Mouse (Mus musculus): ENCODE results near the gene Snx11. TPM values are rescaled to one million over a fixed set of nuclear protein-coding genes. Genes with fewer than 3 reads are reported as not detected.
"Not testable (repeated sequence)": the region's sequence is repeated elsewhere in the genome, so short reads cannot be mapped to it uniquely, and the experiment has no call there.

The Snx11 gene
- total RNA-seq, 2 experiments from 2014 or later, result 12.4 to 13.7 TPM

DNA sequence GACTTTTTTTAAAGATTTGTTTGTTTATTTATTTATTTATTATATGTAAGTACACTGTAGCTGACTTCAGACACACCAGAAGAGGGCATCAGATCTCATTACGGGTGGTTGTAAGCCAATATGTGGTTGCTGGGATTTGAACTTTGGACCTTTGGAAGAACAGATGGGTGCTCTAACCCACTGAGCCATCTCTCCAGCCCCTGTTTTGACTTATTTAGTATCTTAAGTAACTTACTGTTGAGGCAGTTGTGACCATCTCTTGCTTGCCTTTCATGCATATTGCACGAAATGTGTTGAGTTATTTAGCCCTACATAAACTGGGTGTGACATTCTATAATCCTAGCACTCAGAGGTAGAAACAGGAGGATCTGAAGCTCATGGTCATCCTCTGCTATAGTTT lies 22.2 kb upstream of the Snx11 start:
- intact Hi-C loops (cut with DNase I), result no loop called here
- DNase-seq, result no peak

DNA sequence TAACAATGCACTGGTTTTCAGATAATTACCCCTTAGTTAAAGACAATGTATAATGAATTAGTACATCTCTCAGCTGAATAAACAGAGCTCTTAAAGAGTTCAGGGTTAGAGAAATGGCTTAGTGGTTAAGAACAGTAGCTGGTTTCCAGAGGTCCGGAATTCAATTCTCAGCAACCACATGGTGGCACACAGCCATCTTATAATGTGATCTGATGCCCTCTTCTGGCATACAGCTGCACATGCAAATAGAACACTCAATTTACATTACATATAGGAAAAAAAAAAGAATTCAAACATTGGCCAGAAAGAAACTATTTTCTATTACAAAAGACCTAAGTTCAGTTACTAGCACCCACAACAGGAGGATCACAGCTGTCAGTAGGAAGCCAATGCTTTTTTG lies 19.2 kb upstream of the Snx11 start:
- no peak for DNase-seq
- intact Hi-C loops (cut with DNase I), result no loop called here

DNA sequence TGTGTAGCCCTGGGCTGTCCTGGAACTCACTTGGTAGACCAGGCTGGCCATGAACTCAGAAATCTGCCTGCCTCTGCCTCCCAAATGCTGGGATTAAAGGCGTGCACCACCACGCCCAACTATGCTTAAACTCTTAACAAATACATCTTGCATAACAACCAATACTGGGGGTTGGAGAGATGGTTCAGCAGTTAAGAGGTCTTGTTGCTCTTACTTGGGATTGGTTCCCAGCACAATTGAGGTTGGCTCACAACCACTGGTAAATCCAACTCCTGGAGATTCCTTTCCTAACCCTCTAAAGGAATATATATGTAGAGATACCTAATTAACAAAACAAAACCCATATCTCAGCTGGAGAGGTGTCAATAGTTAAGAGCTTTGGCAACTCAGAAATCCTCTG lies 18.7 kb upstream of the Snx11 start:
- DNase-seq, result no peak
- intact Hi-C loops (cut with DNase I), result no loop called here

DNA sequence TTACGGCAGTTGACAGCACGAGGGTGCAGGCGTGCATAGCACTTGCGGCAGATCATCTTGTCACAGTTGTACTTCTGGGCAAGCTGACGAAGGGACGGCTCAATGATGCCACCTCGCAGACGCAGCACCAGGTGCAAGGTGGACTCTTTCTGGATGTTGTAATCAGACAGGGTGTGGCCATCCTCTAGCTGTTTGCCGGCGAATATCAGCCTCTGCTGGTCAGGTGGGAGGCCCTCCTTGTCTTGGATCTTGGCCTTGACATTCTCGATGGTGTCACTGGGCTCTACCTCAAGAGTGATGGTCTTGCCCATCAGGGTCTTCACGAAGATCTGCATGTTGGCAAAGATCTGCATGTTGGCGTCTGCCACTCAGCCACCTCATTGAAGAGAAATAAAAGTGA lies 18.1 kb upstream of the Snx11 start:
- no peak for DNase-seq
- intact Hi-C loops (cut with DNase I), result loop anchor here (2.0 kb wide), 1 partner anchor 35 kb away; no protein-coding TSS in a partner anchor

DNA sequence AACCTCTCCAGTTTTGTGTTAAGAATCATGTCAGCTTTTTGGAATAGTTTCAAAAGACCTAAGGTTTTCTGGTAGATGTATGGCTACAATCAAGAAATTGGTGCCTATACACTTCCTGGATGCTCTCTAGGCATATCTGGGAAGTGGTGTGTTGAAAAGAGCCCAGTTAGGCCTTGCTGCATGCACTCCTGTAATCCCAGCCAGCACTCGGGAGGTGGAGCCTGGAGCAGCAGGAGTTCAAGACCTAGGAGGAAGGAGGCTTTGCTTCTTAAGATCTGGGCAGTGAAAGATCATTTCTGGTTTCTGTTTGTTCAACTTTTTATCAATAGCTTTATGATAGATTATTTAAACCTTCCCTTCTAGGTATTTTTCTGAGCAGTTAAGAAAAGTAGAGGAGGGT lies 13.3 kb upstream of the Snx11 start:
- intact Hi-C loops (cut with DNase I), result no loop called here
- no peak for DNase-seq

DNA sequence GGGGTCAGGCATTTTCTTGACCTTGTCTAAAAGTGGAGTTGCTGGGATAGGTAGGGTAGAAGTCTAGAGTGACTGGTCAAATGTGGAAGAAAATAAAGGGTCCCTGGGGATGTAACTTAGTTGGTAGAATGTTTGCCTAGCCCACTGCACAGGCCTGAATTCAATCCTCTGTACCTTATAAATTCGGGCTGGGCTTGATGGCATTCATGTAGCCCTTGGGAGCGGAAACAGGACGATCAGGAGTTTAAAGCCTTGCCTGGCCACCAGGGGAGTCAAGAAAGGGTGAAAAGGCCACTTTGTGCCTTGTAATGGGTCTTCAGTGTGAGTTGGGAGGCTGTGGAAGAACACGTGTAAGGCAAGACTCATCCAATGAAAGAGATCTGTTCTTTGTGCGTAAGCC lies 12.6 kb upstream of the Snx11 start:
- intact Hi-C loops (cut with DNase I), result no loop called here
- no peak for DNase-seq

DNA sequence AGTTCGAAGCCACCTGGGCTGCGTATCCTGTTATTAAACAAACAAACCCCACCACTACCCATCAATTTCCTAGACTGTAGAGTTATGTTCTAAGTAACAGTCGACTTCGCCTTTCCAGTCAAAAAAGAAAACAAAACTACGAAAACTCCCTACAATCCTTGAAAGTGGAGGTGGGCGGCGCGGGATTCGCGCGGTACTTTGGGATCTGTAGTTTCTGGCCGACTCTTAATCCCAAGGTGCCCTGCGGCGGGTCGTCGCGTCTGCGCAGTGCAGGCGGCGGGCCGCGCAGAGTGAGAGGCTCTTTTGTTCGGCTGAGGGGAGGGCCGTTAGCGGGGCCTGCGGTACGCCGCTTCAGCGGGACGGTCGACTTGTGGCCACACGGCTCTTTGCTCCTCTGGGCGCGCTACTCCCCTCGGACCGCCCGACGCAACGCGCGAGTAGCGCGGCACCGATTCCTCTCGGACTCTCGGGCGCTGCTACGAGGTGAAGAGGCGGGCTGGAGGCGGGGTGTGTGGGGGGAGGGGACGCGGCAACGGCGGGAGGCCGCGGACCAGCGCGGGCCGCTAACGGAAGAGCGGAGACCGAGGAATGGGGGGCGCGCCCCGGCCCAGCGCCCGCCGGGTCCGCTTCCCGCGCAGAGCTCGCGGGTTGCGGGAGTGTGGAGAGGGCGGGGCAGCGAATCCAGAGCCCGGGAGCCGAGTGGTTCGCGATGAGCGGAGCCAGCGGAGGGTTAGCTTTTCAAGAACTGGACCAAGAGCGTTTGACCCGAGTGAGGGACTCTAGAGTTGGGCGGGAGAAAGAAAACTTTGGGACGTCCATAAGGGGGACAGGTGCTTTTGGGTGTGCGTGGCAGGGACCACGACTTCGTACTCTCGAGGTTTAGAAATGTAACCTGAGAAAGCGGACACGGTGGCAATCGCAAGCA lies 11.8 kb upstream of the Snx11 start, which contains the start of gene Cbx1:
Gene Cbx1, plus strand, starts transcription at position 257 of the 925 bp plus-strand sequence.
- intact Hi-C loops (cut with DNase I), result no loop called here
- peak; percentile 91 to 92 for DNase-seq

DNA sequence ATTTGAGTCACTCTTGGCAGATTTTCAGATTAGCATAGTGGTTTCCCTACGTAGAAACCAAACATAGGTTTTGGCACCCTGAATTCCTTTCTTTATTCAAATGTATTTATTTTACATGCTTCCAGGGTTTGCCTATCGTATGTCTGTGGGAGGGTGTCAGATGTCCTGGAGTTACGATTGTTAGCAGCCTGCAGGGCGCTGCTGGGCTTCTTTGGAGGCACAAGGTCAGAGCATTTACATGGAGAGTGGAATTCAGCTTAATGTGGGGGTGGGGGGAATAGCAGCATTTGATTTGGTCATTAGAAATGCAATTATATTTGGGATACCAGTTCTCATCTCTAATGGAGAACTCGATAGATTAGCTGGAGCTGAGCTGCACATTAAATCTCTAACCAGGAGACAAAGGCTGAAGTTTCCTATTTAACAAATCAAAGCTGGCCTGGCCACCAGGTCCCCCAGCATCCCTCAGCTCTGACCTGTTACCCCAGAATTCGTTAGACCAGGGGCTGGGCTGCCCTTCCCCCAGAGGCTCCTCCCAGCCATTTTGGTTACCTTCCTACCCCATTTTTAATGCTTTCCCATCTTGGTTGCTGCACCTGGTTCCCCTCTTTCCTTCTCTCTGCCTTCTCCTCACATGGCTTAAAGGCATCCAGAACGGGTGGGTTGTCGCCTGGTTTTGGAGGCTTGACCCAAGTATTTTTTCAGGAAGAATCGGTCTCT lies 9.5 kb upstream of the Snx11 start:
- intact Hi-C loops (cut with DNase I), result no loop called here

DNA sequence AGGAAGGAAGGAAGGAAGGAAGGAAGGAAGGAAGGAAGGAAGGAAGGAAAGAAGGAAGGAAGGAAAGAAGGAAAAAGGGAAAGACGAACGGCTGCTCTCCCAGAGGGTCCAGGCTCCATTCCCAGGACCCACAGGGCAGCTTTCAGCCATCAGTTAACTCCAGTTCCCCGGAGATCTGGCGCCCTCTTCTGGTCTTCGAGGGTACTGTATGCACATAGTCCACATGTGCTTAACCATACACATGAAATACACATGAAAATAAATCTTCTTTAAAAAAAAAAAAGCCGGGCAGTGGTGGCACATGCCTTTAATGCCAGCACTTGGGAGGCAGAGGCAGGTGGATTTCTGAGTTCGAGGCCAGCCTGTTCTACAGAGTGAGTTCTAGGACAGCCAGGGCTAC lies 7.5 kb upstream of the Snx11 start:
- intact Hi-C loops (cut with DNase I), result not testable (repeated sequence)
- DNase-seq, result peak; percentile 64 to 78

More for the DNA sequence above, 9.5 kb upstream of the Snx11 start:
- DNase-seq, result no peak

DNA sequence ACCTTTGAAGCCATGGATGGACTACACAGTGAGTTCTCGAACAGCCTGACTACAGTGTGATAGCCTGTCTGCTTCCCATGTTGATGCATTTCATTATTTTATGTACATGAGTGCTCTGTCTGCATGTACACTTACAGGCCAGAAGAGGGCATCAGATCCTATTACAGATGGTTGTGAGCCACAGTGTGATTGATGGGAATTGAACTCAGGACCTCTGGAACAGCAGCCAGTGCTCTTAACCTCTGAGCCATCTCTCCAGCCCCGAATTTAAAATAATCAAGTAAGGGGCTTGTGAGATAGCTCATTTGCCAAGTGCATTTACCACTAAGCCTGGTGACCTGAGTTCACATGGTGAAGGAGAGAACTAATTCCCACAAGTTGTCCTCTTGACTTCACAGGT lies 4.1 kb upstream of the Snx11 start:
- DNase-seq, result no peak
- intact Hi-C loops (cut with DNase I), result no loop called here

DNA sequence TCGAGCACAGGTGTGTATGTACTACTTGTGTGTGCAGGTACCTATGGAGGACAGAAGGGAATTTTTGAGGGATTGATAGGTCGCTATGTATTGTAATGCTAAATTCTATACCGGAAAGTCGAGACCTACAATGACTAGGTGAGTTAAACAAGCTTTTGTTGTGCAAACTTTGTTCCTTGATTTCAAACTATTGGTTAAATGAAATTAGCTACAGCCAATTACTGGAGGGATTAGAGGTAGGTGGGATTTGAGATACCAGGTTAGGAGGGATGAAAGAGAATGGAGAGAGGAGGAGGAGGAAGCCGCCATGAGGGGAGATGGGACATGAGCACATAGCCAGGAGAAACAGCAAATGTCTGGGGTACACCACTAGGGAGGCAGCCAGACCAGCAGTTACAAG lies 2.9 kb upstream of the Snx11 start:
- intact Hi-C loops (cut with DNase I), result no loop called here
- no peak for DNase-seq

DNA sequence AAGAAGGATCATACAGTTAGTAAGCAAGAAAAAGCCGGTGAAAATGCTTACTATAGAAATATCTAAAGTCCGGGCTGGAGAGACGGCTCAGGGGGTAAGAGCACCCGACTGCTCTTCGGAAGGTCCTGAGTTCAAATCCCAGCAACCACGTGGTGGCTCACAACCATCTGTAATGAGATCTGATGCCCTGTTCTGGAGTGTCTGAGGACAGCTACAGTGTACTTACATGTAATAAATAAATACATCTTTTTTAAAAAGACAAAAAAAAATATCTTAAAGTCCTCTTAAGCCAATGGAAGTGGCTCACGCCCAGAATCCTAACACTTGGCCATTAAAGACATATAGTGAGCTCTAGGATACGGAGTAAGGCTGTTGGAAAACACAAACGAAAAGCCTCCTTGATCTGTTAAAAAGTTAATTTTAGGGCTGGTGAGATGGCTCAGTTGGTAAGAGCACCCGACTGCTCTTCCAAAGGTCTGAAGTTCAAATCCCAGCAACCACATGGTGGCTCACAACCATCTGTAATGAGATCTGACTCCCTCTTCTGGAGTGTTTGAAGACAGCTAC lies 785 bp upstream of the Snx11 start:
- intact Hi-C loops (cut with DNase I), result loop anchor here (5.0 kb wide), 2 partner anchors 84 to 134 kb away; no protein-coding TSS in a partner anchor
- DNase-seq, result not testable (repeated sequence)

DNA sequence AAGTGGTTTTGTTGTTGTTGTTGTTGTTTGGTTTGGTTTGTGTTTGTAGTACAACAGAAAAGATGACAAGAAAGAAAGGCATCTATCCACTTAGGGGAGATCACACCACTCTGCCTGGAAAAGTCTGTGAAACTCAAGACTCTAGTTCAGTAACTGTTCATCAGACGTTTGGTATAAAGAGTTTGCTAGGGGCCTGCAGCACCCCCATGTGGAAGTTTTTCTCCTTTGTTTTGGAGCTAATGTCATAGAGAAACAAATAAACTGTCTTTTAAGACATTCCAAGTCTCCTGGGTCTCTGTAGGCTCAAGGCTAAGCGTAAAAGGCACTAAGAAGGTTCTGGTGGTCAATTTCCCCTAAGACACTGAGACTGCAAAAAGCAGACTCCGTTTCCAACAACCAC lies 1.3 kb downstream of the Snx11 start:
- intact Hi-C loops (cut with DNase I), result loop anchor here (5.0 kb wide), 2 partner anchors 86 to 136 kb away; no protein-coding TSS in a partner anchor
- DNase-seq, result no peak

DNA sequence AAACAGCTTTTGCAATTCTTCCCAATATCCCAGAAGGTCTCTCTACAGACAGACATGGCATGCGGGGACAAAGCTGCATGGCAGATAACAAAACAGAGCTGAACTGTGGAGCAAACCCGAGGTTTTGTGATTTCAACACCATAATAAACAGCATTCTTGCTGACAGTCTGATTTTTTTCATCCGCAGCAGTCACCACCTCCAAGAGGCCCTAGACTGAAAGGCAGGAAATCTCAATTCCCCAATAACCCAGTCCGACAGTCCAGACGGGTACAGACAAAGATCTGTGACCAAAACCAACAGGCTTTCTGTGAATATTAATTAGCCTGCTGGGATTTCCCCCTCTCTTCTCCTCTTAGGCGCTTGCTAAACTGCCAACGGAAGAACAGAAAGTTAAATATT lies 1.7 kb downstream of the Snx11 start:
- intact Hi-C loops (cut with DNase I), result loop anchor here (5.0 kb wide), 2 partner anchors 87 to 137 kb away; no protein-coding TSS in a partner anchor
- no peak for DNase-seq

DNA sequence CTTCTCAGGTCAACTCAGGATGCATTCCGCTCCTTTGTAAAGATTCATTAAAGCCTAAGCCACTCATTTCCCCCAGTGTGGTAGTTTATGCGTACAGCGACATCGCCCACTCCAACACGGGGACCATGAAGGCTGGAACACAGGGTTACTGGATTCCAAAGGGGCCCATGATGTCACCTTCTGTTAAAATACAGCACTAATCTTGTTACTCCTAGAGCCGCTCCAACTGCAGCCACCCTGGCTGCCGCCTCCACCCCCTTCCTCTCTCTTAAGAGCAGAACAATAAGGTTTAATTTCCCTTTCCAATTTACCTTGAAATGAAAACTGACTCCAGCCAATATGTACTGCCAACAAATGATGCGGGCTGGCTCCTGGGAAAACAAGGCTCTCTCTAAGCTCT lies 2.3 kb downstream of the Snx11 start:
- intact Hi-C loops (cut with DNase I), result loop anchor here (5.0 kb wide), 2 partner anchors 87 to 137 kb away; no protein-coding TSS in a partner anchor

DNA sequence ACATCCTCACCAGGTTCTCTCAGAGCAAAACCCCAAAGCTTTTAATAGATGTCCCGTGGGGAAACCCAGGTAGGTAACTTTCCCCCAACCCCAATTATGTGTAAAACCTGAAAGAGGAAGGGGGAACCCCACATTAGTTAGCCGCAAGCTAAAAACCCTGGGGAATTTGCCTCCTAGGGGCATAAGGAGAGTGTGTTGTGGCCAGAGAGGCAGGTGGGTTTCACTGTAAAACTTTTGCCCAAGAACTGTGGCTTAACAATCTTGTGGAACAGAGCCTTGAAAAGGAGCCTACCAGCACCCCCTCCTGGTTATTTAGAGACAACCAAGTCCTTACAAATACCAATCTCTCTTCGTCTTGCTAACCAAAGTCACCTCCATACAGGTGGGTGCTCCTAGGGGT lies 2.8 kb downstream of the Snx11 start:
- DNase-seq, result no peak
- intact Hi-C loops (cut with DNase I), result no loop called here

More for the DNA sequence above, 2.3 kb downstream of the Snx11 start:
- no peak for DNase-seq

DNA sequence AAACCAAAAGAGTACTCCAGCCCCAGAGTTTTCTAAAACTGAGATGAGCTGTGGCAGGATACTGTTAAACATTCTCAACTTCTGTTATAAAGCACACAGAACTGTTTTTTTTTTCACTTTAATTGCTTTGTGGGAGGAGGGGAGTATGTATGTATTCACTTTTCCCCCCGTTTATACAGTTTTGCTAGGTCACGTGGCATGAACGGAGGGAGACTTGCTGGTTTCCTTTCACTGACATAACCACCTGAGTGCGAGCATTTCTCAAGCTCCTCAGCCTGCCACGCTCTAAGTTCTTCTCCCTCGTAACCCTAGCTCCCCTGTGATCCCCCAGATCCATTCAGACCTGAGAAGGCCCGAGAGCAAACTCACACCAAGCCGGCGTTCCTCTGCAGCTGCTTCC lies 4.9 kb downstream of the Snx11 start:
- intact Hi-C loops (cut with DNase I), result no loop called here

DNA sequence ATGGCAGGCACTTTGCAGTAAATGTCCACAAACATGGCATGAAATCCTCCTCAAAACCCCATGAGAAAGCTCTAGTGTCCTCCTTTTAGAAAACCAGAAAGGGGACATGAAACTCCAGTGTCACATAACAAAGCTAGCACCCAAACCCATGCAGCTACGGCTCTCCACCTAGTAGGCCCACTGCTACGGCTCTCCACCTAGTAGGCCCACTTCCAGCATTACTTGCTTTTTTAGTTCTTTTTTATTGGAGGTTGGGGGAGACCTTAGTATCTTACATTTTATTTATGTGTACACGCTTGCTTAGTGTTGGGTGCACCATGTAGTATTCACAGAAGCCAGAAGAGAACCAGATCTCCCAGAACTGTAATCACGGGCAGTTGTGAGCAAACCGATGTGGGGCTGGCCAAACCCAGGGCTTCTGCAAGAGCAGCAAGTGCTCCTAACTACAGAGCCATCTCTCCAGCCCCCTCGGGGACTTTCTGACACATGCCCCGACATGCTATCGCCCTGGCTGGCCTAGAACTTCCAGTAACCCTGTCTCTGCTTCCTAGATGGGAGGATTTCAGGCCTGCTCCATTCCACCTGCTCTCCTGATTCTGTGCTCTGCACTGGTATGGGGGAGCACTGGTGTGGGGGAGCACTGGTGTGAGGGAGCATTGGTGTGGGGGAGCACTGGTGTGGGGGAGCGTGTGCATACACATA lies 5.9 kb downstream of the Snx11 start:
- intact Hi-C loops (cut with DNase I), result no loop called here
- no peak for DNase-seq

More for the DNA sequence above, 4.9 kb downstream of the Snx11 start:
- no peak for DNase-seq

DNA sequence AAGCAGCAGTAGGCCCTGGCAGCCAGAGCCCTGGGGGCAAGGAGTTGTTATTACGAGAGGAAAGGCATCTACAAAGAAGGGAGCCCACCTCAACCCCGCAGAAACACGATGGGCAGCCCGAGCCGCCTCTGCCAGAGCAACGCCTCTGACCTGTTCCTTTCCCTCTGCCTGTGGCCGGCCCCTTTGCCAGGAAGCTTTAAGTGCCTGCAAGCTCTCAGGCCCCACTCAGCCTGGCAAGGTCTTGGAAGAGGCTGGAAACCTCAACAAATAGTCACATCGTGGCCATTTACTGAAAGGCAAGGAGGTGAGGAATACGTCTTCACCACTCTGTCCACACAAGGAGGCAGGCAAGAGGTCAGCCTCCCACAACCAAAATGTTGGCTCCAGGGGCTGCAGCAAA lies 9.1 kb downstream of the Snx11 start:
- DNase-seq, result no peak
- intact Hi-C loops (cut with DNase I), result no loop called here

DNA sequence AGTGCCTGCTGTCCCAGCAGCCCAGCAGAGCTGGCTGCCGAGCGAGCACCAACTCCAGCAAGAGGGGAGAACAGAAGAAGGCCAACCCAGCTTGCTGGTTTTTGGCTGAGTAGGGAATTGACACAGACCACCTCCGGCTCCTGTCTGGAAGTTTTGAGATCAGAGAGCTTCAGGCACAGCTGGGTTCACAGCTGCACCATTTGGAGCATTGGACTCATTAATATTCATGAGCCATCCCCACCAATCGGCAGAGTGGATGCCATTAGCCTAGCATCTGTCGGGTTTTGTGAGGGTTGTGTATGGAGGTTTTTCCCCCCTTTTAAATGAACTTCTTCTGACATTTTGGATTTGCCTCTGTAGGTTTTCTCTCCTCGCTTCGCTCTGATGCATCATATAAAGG lies 10.3 kb downstream of the Snx11 start:
- intact Hi-C loops (cut with DNase I), result no loop called here
- DNase-seq, result no peak

Data from heart, postnatal 14 days (tissue).